Mouse (Mus musculus) C2C12 (cell line): ENCODE data around the gene Ppp2r5c.

Source experiments
- CEBPB ChIP-seq: IDR thresholded peaks from one replicate; pipeline ENCODE4 v1.6.1; 2011; ENCODE audit warnings: low read depth, mild to moderate bottlenecking, control low read depth, moderate library complexity
- CTCF ChIP-seq: IDR thresholded peaks from one replicate; pipeline ENCODE4 v1.5.1; 2011; ENCODE audit not compliant: control insufficient read depth, insufficient read depth, insufficient read length
- MAX ChIP-seq: IDR thresholded peaks from one replicate; pipeline ENCODE4 v1.6.1; 2011; ENCODE audit warnings: mild to moderate bottlenecking, control low read depth
- MYOD1 ChIP-seq: IDR thresholded peaks from one replicate; pipeline ENCODE4 v1.6.1; 2011; ENCODE audit warnings: low read depth; ENCODE audit not compliant: control insufficient read depth, insufficient read length
- MYOG ChIP-seq: IDR thresholded peaks from one replicate; pipeline ENCODE4 v1.6.1; 2011; ENCODE audit not compliant: control insufficient read depth, insufficient read length; ENCODE audit errors: extremely low read depth
- USF1 ChIP-seq: IDR thresholded peaks from one replicate; pipeline ENCODE4 v1.6.1; 2011; ENCODE audit warnings: low read depth, mild to moderate bottlenecking, control low read depth, moderate library complexity

DNA sequence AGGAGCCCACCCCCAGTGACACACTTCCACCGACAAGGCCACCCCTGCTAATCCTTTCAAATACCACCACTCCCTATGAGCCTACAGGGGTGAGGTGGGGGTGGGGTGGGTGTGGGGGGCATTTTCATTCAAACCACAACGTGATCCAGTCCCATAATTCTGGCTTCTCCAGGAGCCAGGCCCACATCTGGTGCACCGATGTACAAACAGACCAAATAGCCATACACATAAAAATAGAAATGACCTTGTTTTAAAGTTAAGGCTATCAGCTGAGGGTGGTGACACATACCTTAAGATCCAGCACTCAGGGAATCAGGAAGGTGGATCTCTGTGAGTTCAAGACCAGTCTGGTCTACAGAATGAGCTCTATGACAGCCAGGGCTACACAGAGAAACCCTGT is 24.5 kb downstream of the Ppp2r5c start:
- TF ChIP-seq CEBPB: no peak
- TF ChIP-seq CTCF: no peak
- TF ChIP-seq USF1: no peak
- TF ChIP-seq MAX: no peak
- no peak for TF ChIP-seq MYOG
- no peak for TF ChIP-seq MYOD1
